Mouse (Mus musculus): ENCODE measurements around the gene Spats1. TPM values are rescaled to one million over a fixed set of nuclear protein-coding genes. Genes with fewer than 3 reads are reported as not detected.

Gene Spats1
- polyA plus RNA-seq, 1 experiment: not detected

DNA sequence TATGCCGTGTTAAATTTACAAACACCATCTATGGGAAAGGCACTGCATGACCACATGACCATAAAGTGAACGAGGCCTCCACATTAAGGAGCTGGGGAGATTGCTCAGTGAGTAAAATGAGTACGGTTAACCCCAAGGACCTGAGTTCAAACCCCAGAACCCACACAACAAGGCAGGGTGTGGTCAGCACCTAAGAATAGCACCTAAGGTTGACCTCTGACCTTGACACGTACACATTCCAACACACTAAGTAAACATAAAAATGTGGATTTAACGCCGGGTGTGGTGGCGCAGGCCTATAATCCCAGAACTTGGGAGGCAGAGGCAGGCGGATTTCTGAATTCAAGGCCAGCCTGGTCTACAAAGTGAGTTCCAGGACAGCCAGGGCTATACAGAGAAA, 25.6 kb downstream of the Spats1 start:
- 91% methylated on average over 8 of the region's 8 CpGs for WGBS
- Histone ChIP-seq H3K4me1 (ENCODE audit: control insufficient read depth, insufficient read depth, insufficient read length, low read length) (no peaks in the 10 kb centered on the region), H3K36me3 (ENCODE audit: control insufficient read depth, insufficient read depth, low read length) (no peaks in the 10 kb centered on the region), H3K27ac (ENCODE audit: insufficient read depth, low read depth, low read length) (no peak overlapping the region), H3K27me3 (ENCODE audit: control insufficient read depth, insufficient read depth, low read length) (no peaks in the 10 kb centered on the region), H3K4me3 (ENCODE audit: low read depth, low read length) (no peak overlapping the region)
- TF ChIP-seq CTCF (IDR thresholded peaks at IDR 0.05; ENCODE audit: extremely low read depth, insufficient read length, insufficient replicate concordance, low read depth, low read length) (no peak), POLR2A (IDR thresholded peaks at IDR 0.05; ENCODE audit: low read depth, low read length) (no peak)

GRCm38 (mm10) chr17:45447063-45447462, 28.2 kb downstream of the Spats1 start:
- Histone ChIP-seq H3K4me3 (ENCODE audit: low read depth, low read length) (no peak overlapping the region), H3K27me3 (ENCODE audit: control insufficient read depth, insufficient read depth, low read length) (no peaks in the 10 kb centered on the region), H3K4me1 (ENCODE audit: control insufficient read depth, insufficient read depth, insufficient read length, low read length) (no peaks in the 10 kb centered on the region), H3K27ac (ENCODE audit: insufficient read depth, low read depth, low read length) (no peak overlapping the region), H3K36me3 (ENCODE audit: control insufficient read depth, insufficient read depth, low read length) (no peaks in the 10 kb centered on the region)
- TF ChIP-seq CTCF (IDR thresholded peaks at IDR 0.05; ENCODE audit: extremely low read depth, insufficient read length, insufficient replicate concordance, low read depth, low read length): no peak
- TF ChIP-seq POLR2A (IDR thresholded peaks at IDR 0.05; ENCODE audit: low read depth, low read length): no peak
- WGBS: 75% methylated on average over 2 of the region's 2 CpGs

GRCm38 (mm10) chr17:45445923-45446322, 29.3 kb downstream of the Spats1 start:
- Histone ChIP-seq H3K4me3 (ENCODE audit: low read depth, low read length) (no peak overlapping the region), H3K4me1 (ENCODE audit: control insufficient read depth, insufficient read depth, insufficient read length, low read length) (no peaks in the 10 kb centered on the region), H3K36me3 (ENCODE audit: control insufficient read depth, insufficient read depth, low read length) (no peaks in the 10 kb centered on the region), H3K27me3 (ENCODE audit: control insufficient read depth, insufficient read depth, low read length) (no peaks in the 10 kb centered on the region), H3K27ac (ENCODE audit: insufficient read depth, low read depth, low read length) (no peak overlapping the region)
- no peak for TF ChIP-seq POLR2A (IDR thresholded peaks at IDR 0.05; ENCODE audit: low read depth, low read length)
- no peak for TF ChIP-seq CTCF (IDR thresholded peaks at IDR 0.05; ENCODE audit: extremely low read depth, insufficient read length, insufficient replicate concordance, low read depth, low read length)
- 86% methylated on average over 4 of the region's 4 CpGs for WGBS

GRCm38 (mm10) chr17:45434262-45434590, 41.0 kb downstream of the Spats1 start:
- TF ChIP-seq CTCF (IDR thresholded peaks at IDR 0.05; ENCODE audit: extremely low read depth, insufficient read length, insufficient replicate concordance, low read depth, low read length) (no peak), POLR2A (IDR thresholded peaks at IDR 0.05; ENCODE audit: low read depth, low read length) (no peak)
- H3K4me1 ChIP-seq (ENCODE audit: control insufficient read depth, insufficient read depth, insufficient read length, low read length): 0 out of 2 replicates have a peak, but pooled peaks cover 3% of the 10 kb centered on the region
- no peaks in the 10 kb centered on the region for H3K36me3 ChIP-seq (ENCODE audit: control insufficient read depth, insufficient read depth, low read length)
- WGBS: 5% methylated on average over 12 of the region's 12 CpGs
- peak overlapping the region; percentile 78 for H3K4me3 ChIP-seq (ENCODE audit: low read depth, low read length)
- no peaks in the 10 kb centered on the region for H3K27me3 ChIP-seq (ENCODE audit: control insufficient read depth, insufficient read depth, low read length)
- H3K27ac ChIP-seq (ENCODE audit: insufficient read depth, low read depth, low read length): peak overlapping the region; percentile 36; the same call in 1 of the 2 replicates

DNA sequence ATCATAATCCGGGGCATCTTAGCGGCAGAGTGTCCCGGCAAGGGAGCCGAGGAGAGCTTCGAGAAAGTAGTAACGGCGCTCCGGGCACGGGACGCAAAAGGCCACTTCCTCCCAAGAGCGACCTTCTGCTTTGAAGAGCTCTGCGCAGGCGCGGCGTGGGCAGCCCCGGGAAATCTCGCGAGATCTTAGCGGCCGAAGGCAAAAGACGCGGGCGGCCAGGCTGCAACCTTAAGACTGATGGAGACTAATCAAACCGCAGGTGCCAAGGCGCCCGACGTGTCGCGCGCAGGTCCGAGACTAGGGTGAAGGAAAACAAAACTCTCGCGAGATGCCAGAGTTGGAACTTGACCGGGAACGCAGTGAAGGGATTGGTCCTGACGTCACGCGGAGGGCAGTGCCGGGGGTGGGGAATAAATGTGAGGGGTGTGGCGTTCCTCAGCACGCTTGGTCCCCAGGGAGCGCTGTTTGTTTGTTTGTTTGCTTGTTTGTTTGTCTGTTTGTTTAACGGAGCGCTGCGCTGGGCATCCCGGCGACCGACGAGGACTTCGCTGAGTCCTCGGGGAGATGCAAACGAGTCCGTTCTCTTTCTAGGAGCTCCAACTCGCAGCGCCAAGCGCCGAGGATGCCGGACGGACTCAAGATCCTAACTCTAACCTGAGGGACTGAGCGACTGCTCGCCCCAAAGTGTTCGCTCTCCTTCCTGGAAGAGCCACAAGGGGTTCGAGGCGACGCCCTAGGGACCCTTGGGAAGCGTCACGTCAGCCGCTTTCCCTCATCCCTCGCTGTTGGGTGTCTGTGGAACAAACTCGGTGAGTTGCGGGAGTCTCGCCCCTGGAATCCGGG, 41.6 kb downstream of the Spats1 start, which contains the start of gene Cdc5l:
TSS of gene Cdc5l (minus strand) at position 319 of the 843 bp plus-strand sequence.
- no peaks in the 10 kb centered on the region for H3K36me3 ChIP-seq (ENCODE audit: control insufficient read depth, insufficient read depth, low read length)
- H3K27ac ChIP-seq (ENCODE audit: insufficient read depth, low read depth, low read length): peak within 1 kb of the TSS; percentile 93
- no peaks in the 10 kb centered on the region for H3K27me3 ChIP-seq (ENCODE audit: control insufficient read depth, insufficient read depth, low read length)
- WGBS: under 1% methylated on average over 73 of the region's 73 CpGs
- peak within 1 kb of the TSS; percentile 78 for H3K4me3 ChIP-seq (ENCODE audit: low read depth, low read length)
- H3K4me1 ChIP-seq (ENCODE audit: control insufficient read depth, insufficient read depth, insufficient read length, low read length): 0 out of 2 replicates have a peak, but pooled peaks cover 3% of the 10 kb centered on the region
- TF ChIP-seq CTCF (IDR thresholded peaks at IDR 0.05; ENCODE audit: extremely low read depth, insufficient read length, insufficient replicate concordance, low read depth, low read length) (0 out of 2 replicates have a peak, but pooled peaks have one; percentile 1), POLR2A (IDR thresholded peaks at IDR 0.05; ENCODE audit: low read depth, low read length) (peak; percentile 92)

- Histone ChIP-seq H3K4me1 (ENCODE audit: control insufficient read depth, insufficient read depth, insufficient read length, low read length) (0 out of 2 replicates have a peak, but pooled peaks cover 3% of the 10 kb centered on the region), H3K27me3 (ENCODE audit: control insufficient read depth, insufficient read depth, low read length) (no peaks in the 10 kb centered on the region), H3K4me3 (ENCODE audit: low read depth, low read length) (peak overlapping the region; percentile 78), H3K27ac (ENCODE audit: insufficient read depth, low read depth, low read length) (peak overlapping the region; percentile 93), H3K36me3 (ENCODE audit: control insufficient read depth, insufficient read depth, low read length) (no peaks in the 10 kb centered on the region)
- TF ChIP-seq POLR2A (IDR thresholded peaks at IDR 0.05; ENCODE audit: low read depth, low read length) (no peak), CTCF (IDR thresholded peaks at IDR 0.05; ENCODE audit: extremely low read depth, insufficient read length, insufficient replicate concordance, low read depth, low read length) (no peak)
- WGBS: under 1% methylated on average over 62 of the region's 62 CpGs
These were observed 42.4 kb downstream of the Spats1 start for GRCm38 (mm10) chr17:45432706-45433398.

DNA sequence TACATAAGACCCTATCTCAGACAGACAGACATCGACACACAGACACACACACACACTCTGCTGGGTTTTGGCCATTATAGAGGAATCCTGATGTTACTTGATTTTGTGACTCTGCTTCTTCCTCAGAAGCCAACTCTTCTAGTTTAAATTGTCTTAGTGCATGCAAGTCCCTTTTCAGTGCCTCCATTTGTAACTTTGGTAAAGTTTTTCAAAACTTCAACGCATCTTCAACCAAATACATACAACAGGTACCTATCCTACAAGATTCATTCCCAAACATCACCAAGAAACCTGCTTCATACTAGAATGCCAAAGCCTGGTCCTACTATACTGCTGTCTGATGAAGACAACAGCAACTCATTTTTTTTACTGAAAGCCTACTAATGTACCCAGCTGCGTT, 43.2 kb downstream of the Spats1 start:
- H3K4me3 ChIP-seq (ENCODE audit: low read depth, low read length): no peak overlapping the region
- WGBS: 34% methylated on average over 3 of the region's 3 CpGs

More for the DNA sequence above, 43.2 kb downstream of the Spats1 start:
- Histone ChIP-seq H3K36me3 (ENCODE audit: control insufficient read depth, insufficient read depth, low read length) (peaks cover 7% of the 10 kb centered on the region; the same call in 1 of the 2 replicates), H3K4me1 (ENCODE audit: control insufficient read depth, insufficient read depth, insufficient read length, low read length) (0 out of 2 replicates have a peak, but pooled peaks cover 3% of the 10 kb centered on the region), H3K27ac (ENCODE audit: insufficient read depth, low read depth, low read length) (no peak overlapping the region), H3K27me3 (ENCODE audit: control insufficient read depth, insufficient read depth, low read length) (no peaks in the 10 kb centered on the region)
- TF ChIP-seq POLR2A (IDR thresholded peaks at IDR 0.05; ENCODE audit: low read depth, low read length) (no peak), CTCF (IDR thresholded peaks at IDR 0.05; ENCODE audit: extremely low read depth, insufficient read length, insufficient replicate concordance, low read depth, low read length) (no peak)

All from small intestine, adult 2 months (tissue).